Mouse (Mus musculus): ENCODE data around the gene Usp30.

Usp30 gene

GRCm38 (mm10) chr5:114127374-114128349 lies 62.4 kb downstream of the Usp30 start, which contains the start of gene Alkbh2:
Gene Alkbh2, minus strand, starts transcription at chr5:114128218.
- peak; percentile 63 for DNase-seq (ENCODE audit: low spot score)

GRCm38 (mm10) chr5:114129550-114130210 lies 64.4 kb downstream of the Usp30 start:
- DNase-seq (ENCODE audit: low spot score), result no peak

GRCm38 (mm10) chr5:114130211-114130605 lies 64.9 kb downstream of the Usp30 start, which contains the start of gene Ung:
Gene Ung, plus strand, starts transcription at chr5:114130386.
- no peak for DNase-seq (ENCODE audit: low spot score)

- peak; percentile 85 for DNase-seq (ENCODE audit: low spot score)
Measured at GRCm38 (mm10) chr5:114130698-114131520, 65.6 kb downstream of the Usp30 start.

GRCm38 (mm10) chr5:114131521-114131840 lies 66.2 kb downstream of the Usp30 start:
- DNase-seq (ENCODE audit: low spot score), result peak; percentile 43

- DNase-seq (ENCODE audit: low spot score), result no peak
Measured at GRCm38 (mm10) chr5:114132841-114133240, 67.6 kb downstream of the Usp30 start.

- DNase-seq (ENCODE audit: low spot score), result peak; percentile 54
Measured at GRCm38 (mm10) chr5:114134091-114134534, 68.9 kb downstream of the Usp30 start.

- DNase-seq (ENCODE audit: low spot score), result no peak
Measured at GRCm38 (mm10) chr5:114135516-114135915, 70.3 kb downstream of the Usp30 start.

- DNase-seq (ENCODE audit: low spot score), result no peak
Measured at GRCm38 (mm10) chr5:114137481-114138276, 72.4 kb downstream of the Usp30 start.

- no peak for DNase-seq (ENCODE audit: low spot score)
Measured at GRCm38 (mm10) chr5:114138277-114139164, 73.3 kb downstream of the Usp30 start.

GRCm38 (mm10) chr5:114139175-114139574 lies 73.9 kb downstream of the Usp30 start:
- DNase-seq (ENCODE audit: low spot score), result peak; percentile 92

GRCm38 (mm10) chr5:114146028-114146888 lies 81.0 kb downstream of the Usp30 start, which contains the start of gene Acacb:
Gene Acacb, plus strand, starts transcription at chr5:114146535.
- DNase-seq (ENCODE audit: low spot score), result no peak

GRCm38 (mm10) chr5:114147043-114147972 lies 82.0 kb downstream of the Usp30 start:
- DNase-seq (ENCODE audit: low spot score), result peak; percentile 63

- DNase-seq (ENCODE audit: low spot score), result no peak
Measured at GRCm38 (mm10) chr5:114152359-114153092, 87.3 kb downstream of the Usp30 start.

- no peak for DNase-seq (ENCODE audit: low spot score)
Measured at GRCm38 (mm10) chr5:114153490-114153889, 88.2 kb downstream of the Usp30 start.

- no peak for DNase-seq (ENCODE audit: low spot score)
Measured at GRCm38 (mm10) chr5:114154765-114155164, 89.5 kb downstream of the Usp30 start.
